Mouse (Mus musculus) monocyte, adult 2 months (primary cell): Measurements from ENCODE around the gene Ublcp1.
"Not testable (repeated sequence)": the region's sequence is repeated elsewhere in the genome, so short reads cannot be mapped to it uniquely, and the experiment has no call there.

Experiments
- DNase-seq, 2 experiments: peaks; one replicate each; pipeline ENCODE4 v3.0.0; 2022; ENCODE audit warnings: low spot score in 2 of 2, low read depth in 1 of 2

Ublcp1 gene

GRCm38 (mm10) chr11:44494643-44495323 lies 24.5 kb upstream of the Ublcp1 start:
- DNase-seq, result no peak

- DNase-seq, result no peak
Measured at GRCm38 (mm10) chr11:44489117-44489516, 18.8 kb upstream of the Ublcp1 start.

- DNase-seq, result no peak
Measured at GRCm38 (mm10) chr11:44485089-44485736, 14.9 kb upstream of the Ublcp1 start.

- DNase-seq, result no peak
Measured at GRCm38 (mm10) chr11:44480246-44480645, 9.9 kb upstream of the Ublcp1 start.

- DNase-seq, result no peak
Measured at GRCm38 (mm10) chr11:44478382-44478781, 8.1 kb upstream of the Ublcp1 start.

GRCm38 (mm10) chr11:44476445-44476844 lies 6.1 kb upstream of the Ublcp1 start:
- DNase-seq, result no peak

- no peak for DNase-seq
Measured at GRCm38 (mm10) chr11:44475467-44475866, 5.2 kb upstream of the Ublcp1 start.

GRCm38 (mm10) chr11:44471337-44471995 lies 1.2 kb upstream of the Ublcp1 start:
- no peak for DNase-seq

GRCm38 (mm10) chr11:44469646-44470431 lies 459 bp downstream of the Ublcp1 start:
- no peak for DNase-seq

GRCm38 (mm10) chr11:44468306-44468790 lies 1.9 kb downstream of the Ublcp1 start:
- no peak for DNase-seq

- no peak for DNase-seq
Measured at GRCm38 (mm10) chr11:44466949-44467442, 3.3 kb downstream of the Ublcp1 start.

GRCm38 (mm10) chr11:44461493-44461892 lies 8.8 kb downstream of the Ublcp1 start:
- DNase-seq, result no peak

GRCm38 (mm10) chr11:44453423-44453822 lies 16.9 kb downstream of the Ublcp1 start:
- no peak for DNase-seq

- DNase-seq, result not testable (repeated sequence)
Measured at GRCm38 (mm10) chr11:44452016-44452415, 18.3 kb downstream of the Ublcp1 start.

GRCm38 (mm10) chr11:44451046-44451445 lies 19.3 kb downstream of the Ublcp1 start:
- no peak for DNase-seq

GRCm38 (mm10) chr11:44437786-44438185 lies 32.5 kb downstream of the Ublcp1 start:
- peak; percentile 8 to 35 for DNase-seq

- no peak for DNase-seq
Measured at GRCm38 (mm10) chr11:44430036-44430435, 40.3 kb downstream of the Ublcp1 start.

GRCm38 (mm10) chr11:44427951-44428350 lies 42.3 kb downstream of the Ublcp1 start:
- DNase-seq, result no peak

GRCm38 (mm10) chr11:44425626-44426025 lies 44.7 kb downstream of the Ublcp1 start:
- no peak for DNase-seq

- no peak for DNase-seq
Measured at GRCm38 (mm10) chr11:44425006-44425405, 45.3 kb downstream of the Ublcp1 start.

GRCm38 (mm10) chr11:44423955-44424354 lies 46.3 kb downstream of the Ublcp1 start:
- DNase-seq, result no peak
